ENCODE assay signal across 8 mouse cellular contexts in genomic region chr4:56850724-56851123, GRCm38 (mm10). TPM values are rescaled to one million over a fixed set of nuclear protein-coding genes. Genes with fewer than 3 reads are reported as not detected.
DNase-seq lines count a peak whose midpoint lies in the region; ATAC-seq lines count a peak whose summit lies in the region.

No protein-coding gene starts in this region.

- no peak overlapping the region for H3K9ac ChIP-seq in hindbrain, embryonic 11.5 days (ENCODE audit: low read depth, low read length)
- no peak overlapping the region for H3K9ac ChIP-seq in neural tube, embryonic 11.5 days (ENCODE audit: low read length)
- H3K9ac ChIP-seq in neural tube, embryonic 15.5 days (replicated peaks): no peak overlapping the region

- H3K9me3 ChIP-seq in hindbrain, embryonic 10.5 days: no peaks in the 10 kb centered on the region
- H3K9me3 ChIP-seq in hindbrain, embryonic 11.5 days (ENCODE audit: control insufficient read depth, low read length): no peaks in the 10 kb centered on the region
- no peaks in the 10 kb centered on the region for H3K9me3 ChIP-seq in neural tube, embryonic 11.5 days (ENCODE audit: control insufficient read depth, low read length)
- no peaks in the 10 kb centered on the region for H3K9me3 ChIP-seq in neural tube, embryonic 15.5 days (replicated peaks)

- H3K4me2 ChIP-seq in hindbrain, embryonic 11.5 days (replicated peaks; ENCODE audit: low read depth, low read length): no peak overlapping the region
- no peak overlapping the region for H3K4me2 ChIP-seq in neural tube, embryonic 11.5 days (ENCODE audit: low read depth)
- H3K4me2 ChIP-seq in neural tube, embryonic 15.5 days: no peak overlapping the region

- peak; percentile 28 for DNase-seq in hindbrain, embryonic 10.5 days (ENCODE audit: low spot score)
- DNase-seq in hindbrain, embryonic 11.5 days (ENCODE audit: low spot score): no peak
- peak; percentile 24 for DNase-seq in neural tube, embryonic 11.5 days (ENCODE audit: low spot score)
- DNase-seq in heart, postnatal 10 days: peak; percentile 20 to 30
- peak; percentile 31 for DNase-seq in retina, embryonic 14.5 days (ENCODE audit: low spot score)
- DNase-seq in right cerebral cortex, postnatal 10 days (ENCODE audit: low spot score in 2 of 2): no peak
- no peak for DNase-seq in urinary bladder, adult 2 months (ENCODE audit: low spot score)

- H3K27ac ChIP-seq in hindbrain, embryonic 10.5 days: no peak overlapping the region
- H3K27ac ChIP-seq in hindbrain, embryonic 11.5 days (ENCODE audit: low read depth, low read length): no peak overlapping the region
- H3K27ac ChIP-seq in neural tube, embryonic 11.5 days (ENCODE audit: low read depth, low read length): no peak overlapping the region
- no peak overlapping the region for H3K27ac ChIP-seq in neural tube, embryonic 15.5 days (replicated peaks)

- WGBS in hindbrain, embryonic 10.5 days: 41% methylated on average over 6 of the region's 6 CpGs
- 45% methylated on average over 6 of the region's 6 CpGs for WGBS in hindbrain, embryonic 11.5 days
- WGBS in neural tube, embryonic 11.5 days: 50% methylated on average over 6 of the region's 6 CpGs
- WGBS in neural tube, embryonic 15.5 days: 56% methylated on average over 6 of the region's 6 CpGs

- peaks cover 22% of the 10 kb centered on the region for H3K4me1 ChIP-seq in hindbrain, embryonic 10.5 days (replicated peaks)
- H3K4me1 ChIP-seq in hindbrain, embryonic 11.5 days (replicated peaks; ENCODE audit: control insufficient read depth, insufficient read depth, low read length): no peaks in the 10 kb centered on the region
- H3K4me1 ChIP-seq in neural tube, embryonic 11.5 days (ENCODE audit: control insufficient read depth, insufficient read depth, low read length): no peaks in the 10 kb centered on the region
- H3K4me1 ChIP-seq in neural tube, embryonic 15.5 days: peaks cover 6% of the 10 kb centered on the region; the same call in 1 of the 2 replicates

- no peak overlapping the region for H3K4me3 ChIP-seq in hindbrain, embryonic 10.5 days
- no peak overlapping the region for H3K4me3 ChIP-seq in hindbrain, embryonic 11.5 days (ENCODE audit: low read depth, low read length)
- no peak overlapping the region for H3K4me3 ChIP-seq in neural tube, embryonic 11.5 days (ENCODE audit: low read depth, low read length)
- no peak overlapping the region for H3K4me3 ChIP-seq in neural tube, embryonic 15.5 days (replicated peaks)

- intact Hi-C loops in heart, postnatal 10 days (cut with DNase I): no loop called here

- peaks cover 13% of the 10 kb centered on the region for H3K36me3 ChIP-seq in hindbrain, embryonic 10.5 days
- no peaks in the 10 kb centered on the region for H3K36me3 ChIP-seq in hindbrain, embryonic 11.5 days (ENCODE audit: control insufficient read depth, insufficient read depth, low read length)
- H3K36me3 ChIP-seq in neural tube, embryonic 11.5 days (ENCODE audit: control insufficient read depth, insufficient read depth, low read length): no peaks in the 10 kb centered on the region
- H3K36me3 ChIP-seq in neural tube, embryonic 15.5 days: peaks cover under 1% of the 10 kb centered on the region

- no peaks in the 10 kb centered on the region for H3K27me3 ChIP-seq in hindbrain, embryonic 10.5 days (ENCODE audit: insufficient read depth, poor library complexity, severe bottlenecking)
- H3K27me3 ChIP-seq in hindbrain, embryonic 11.5 days (ENCODE audit: control insufficient read depth, insufficient read depth, low read length): no peaks in the 10 kb centered on the region
- H3K27me3 ChIP-seq in neural tube, embryonic 11.5 days (ENCODE audit: control insufficient read depth, insufficient read depth, low read length): no peaks in the 10 kb centered on the region
- H3K27me3 ChIP-seq in neural tube, embryonic 15.5 days (replicated peaks): no peaks in the 10 kb centered on the region

- no peak for ATAC-seq in hindbrain, embryonic 11.5 days (ENCODE audit: low FRiP score)
- ATAC-seq in neural tube, embryonic 11.5 days (ENCODE audit: insufficient read depth, low FRiP score, low TSS enrichment): no peak
- ATAC-seq in neural tube, embryonic 15.5 days (ENCODE audit: low FRiP score): no peak

RNA-seq across cellular contexts. Expression of gene Ctnnal1, which starts 14.3 kb away (rescaled TPM):
- 23.1 and 29.7 TPM in 2 replicates for polyA plus RNA-seq in hindbrain, embryonic 10.5 days (2016; fragmentation: Nextera tagmentation; extraction: Ambion mirVana)
- 22.2 and 25.2 TPM in 2 replicates for polyA plus RNA-seq in hindbrain, embryonic 11.5 days (2014; fragmentation: Nextera tagmentation; extraction: Ambion mirVana)
- 27.4 and 27.9 TPM in 2 replicates for polyA plus RNA-seq in neural tube, embryonic 11.5 days (2014; fragmentation: Nextera tagmentation; extraction: Ambion mirVana)
- 16.0 and 17.1 TPM in 2 replicates for polyA plus RNA-seq in neural tube, embryonic 15.5 days (2015; fragmentation: Nextera tagmentation; extraction: Ambion mirVana)
- total RNA-seq in heart, postnatal 10 days (2021): 10 to 100 TPM; 23.5 to 28.0 TPM
- 57.8 and 69.1 TPM in 2 replicates for polyA plus RNA-seq in urinary bladder, adult 2 months (2012; rRNA removed)

RNA-seq across cellular contexts. Expression of gene Fam206a, which starts 48.6 kb away (rescaled TPM):
- 23.5 and 25.8 TPM in 2 replicates for polyA plus RNA-seq in hindbrain, embryonic 10.5 days (2016; fragmentation: Nextera tagmentation; extraction: Ambion mirVana)
- polyA plus RNA-seq in hindbrain, embryonic 11.5 days (2014; fragmentation: Nextera tagmentation; extraction: Ambion mirVana): 25.3 and 26.3 TPM in 2 replicates
- polyA plus RNA-seq in neural tube, embryonic 11.5 days (2014; fragmentation: Nextera tagmentation; extraction: Ambion mirVana): 28.7 and 30.6 TPM in 2 replicates
- 13.3 and 16.5 TPM in 2 replicates for polyA plus RNA-seq in neural tube, embryonic 15.5 days (2015; fragmentation: Nextera tagmentation; extraction: Ambion mirVana)
- 1 to 10 TPM; 4.4 to 4.5 TPM for total RNA-seq in heart, postnatal 10 days (2021)
- 4.9 and 7.1 TPM in 2 replicates for polyA plus RNA-seq in urinary bladder, adult 2 months (2012; rRNA removed)

RNA-seq across cellular contexts. Expression of gene Elp1, which starts 48.6 kb away (rescaled TPM):
- polyA plus RNA-seq in hindbrain, embryonic 10.5 days (2016; fragmentation: Nextera tagmentation; extraction: Ambion mirVana): 76.2 and 84.3 TPM in 2 replicates
- 74.9 and 94.2 TPM in 2 replicates for polyA plus RNA-seq in hindbrain, embryonic 11.5 days (2014; fragmentation: Nextera tagmentation; extraction: Ambion mirVana)
- polyA plus RNA-seq in neural tube, embryonic 11.5 days (2014; fragmentation: Nextera tagmentation; extraction: Ambion mirVana): 102 and 116 TPM in 2 replicates
- 57.4 and 60.4 TPM in 2 replicates for polyA plus RNA-seq in neural tube, embryonic 15.5 days (2015; fragmentation: Nextera tagmentation; extraction: Ambion mirVana)
- total RNA-seq in heart, postnatal 10 days (2021): 10 to 100 TPM; 25.7 to 29.1 TPM
- 23.2 and 23.4 TPM in 2 replicates for polyA plus RNA-seq in urinary bladder, adult 2 months (2012; rRNA removed)

Comparison
In these comparisons a context has a peak if more than half of its experiments do, and no peak if none do; other contexts are left out.
1. DNase-seq: peak in hindbrain, embryonic 10.5 days (single experiment), neural tube, embryonic 11.5 days (single experiment), heart, postnatal 10 days (2 of 2) and retina, embryonic 14.5 days (single experiment); none in hindbrain, embryonic 11.5 days (single experiment), right cerebral cortex, postnatal 10 days (0 of 2) and urinary bladder, adult 2 months (single experiment).